Mouse (Mus musculus) ES-Bruce4 (cell line): ENCODE results near the gene Apobr.

Experiments
- CTCF ChIP-seq: IDR thresholded peaks from one replicate; pipeline ENCODE4 v1.8.1; 2011; ENCODE audit warnings: low read depth, low read length
- EP300 ChIP-seq: IDR thresholded peaks from 2 replicates; pipeline ENCODE4 v1.6.1; 2011; ENCODE audit warnings: low read depth, low read length; ENCODE audit not compliant: insufficient read depth

GRCm38 (mm10) chr7:126607796-126608195, 23.1 kb downstream of the Apobr start:
- no peak for TF ChIP-seq CTCF
- TF ChIP-seq EP300, result no peak
